Mouse (Mus musculus): Measurements from ENCODE around the gene Olfr1310. TPM values are rescaled to one million over a fixed set of nuclear protein-coding genes. Genes with fewer than 3 reads are reported as not detected.
"Not testable (repeated sequence)": the region's sequence is repeated elsewhere in the genome, so short reads cannot be mapped to it uniquely, and the experiment has no call there.

The Olfr1310 gene
- not detected in 2 replicates for polyA plus RNA-seq (2015; fragmentation: Nextera tagmentation; extraction: Ambion mirVana)

DNA sequence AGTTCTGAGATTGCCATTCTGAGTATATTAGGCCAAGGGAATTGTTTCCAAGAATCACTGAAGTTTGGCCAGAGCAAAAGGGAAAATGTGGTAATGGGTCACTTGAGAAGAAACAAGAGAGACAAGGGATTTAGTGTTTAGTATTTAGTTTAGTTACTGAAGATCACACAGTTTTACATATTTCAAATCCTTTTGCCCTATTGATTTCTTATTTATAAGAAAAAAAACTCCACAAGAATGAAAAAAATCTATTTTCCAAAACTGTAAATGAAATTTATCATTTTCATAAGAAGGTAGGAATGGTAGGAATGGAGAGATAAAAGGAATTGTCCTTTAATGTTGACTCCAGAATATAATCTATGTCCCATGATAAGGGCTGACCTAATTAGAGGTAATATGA lies at the start of gene Olfr1310:
Olfr1310 (minus strand) TSS at position 101 of the 400 bp plus-strand sequence.
- Histone ChIP-seq H3K4me2 (ENCODE audit: low read depth, low read length) (no peak within 1 kb of the TSS), H3K27me3 (replicated peaks; ENCODE audit: control insufficient read depth, insufficient read depth, low read length) (no peaks in the 10 kb centered on the region), H3K4me3 (ENCODE audit: low read length) (no peak within 1 kb of the TSS), H3K4me1 (ENCODE audit: control insufficient read depth, insufficient read depth, low read length) (no peaks in the 10 kb centered on the region), H3K27ac (ENCODE audit: low read length) (no peak within 1 kb of the TSS), H3K9ac (ENCODE audit: low read depth, low read length) (no peak within 1 kb of the TSS), H3K9me3 (ENCODE audit: control insufficient read depth, low read length) (no peaks in the 10 kb centered on the region), H3K36me3 (ENCODE audit: control insufficient read depth, insufficient read depth, low read length) (no peaks in the 10 kb centered on the region)
- ATAC-seq, result no peak

DNA sequence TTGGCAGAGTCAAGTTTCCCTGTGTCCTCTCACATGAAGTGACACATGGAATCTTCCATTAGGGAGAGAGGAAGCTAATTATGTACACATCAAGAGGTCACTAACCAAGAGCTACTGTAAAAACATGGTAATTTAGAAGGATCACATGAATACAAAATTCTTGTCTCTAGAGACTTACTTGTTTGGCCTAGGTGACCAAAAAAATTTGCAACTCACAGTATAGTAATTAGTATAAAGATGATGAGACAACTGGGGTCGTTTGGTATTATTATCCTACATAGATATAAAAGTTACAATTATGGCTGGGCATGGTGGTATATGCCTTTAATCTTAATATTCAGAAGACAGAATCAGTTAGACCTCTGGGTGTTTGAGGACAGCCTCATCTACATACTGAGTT lies 37.6 kb upstream of the Olfr1310 start, which contains the start of gene Olfr1312:
Olfr1312 (minus strand) TSS at position 101 of the 400 bp plus-strand sequence.
- Histone ChIP-seq H3K4me1 (ENCODE audit: control insufficient read depth, insufficient read depth, low read length) (no peaks in the 10 kb centered on the region), H3K9me3 (ENCODE audit: control insufficient read depth, low read length) (no peaks in the 10 kb centered on the region), H3K4me3 (ENCODE audit: low read length) (no peak within 1 kb of the TSS), H3K27me3 (replicated peaks; ENCODE audit: control insufficient read depth, insufficient read depth, low read length) (no peaks in the 10 kb centered on the region), H3K4me2 (ENCODE audit: low read depth, low read length) (no peak within 1 kb of the TSS), H3K27ac (ENCODE audit: low read length) (no peak within 1 kb of the TSS), H3K36me3 (ENCODE audit: control insufficient read depth, insufficient read depth, low read length) (no peaks in the 10 kb centered on the region), H3K9ac (ENCODE audit: low read depth, low read length) (no peak within 1 kb of the TSS)
- no peak for ATAC-seq
- WGBS, result 30% methylated on average over 1 of the region's 1 CpGs

DNA sequence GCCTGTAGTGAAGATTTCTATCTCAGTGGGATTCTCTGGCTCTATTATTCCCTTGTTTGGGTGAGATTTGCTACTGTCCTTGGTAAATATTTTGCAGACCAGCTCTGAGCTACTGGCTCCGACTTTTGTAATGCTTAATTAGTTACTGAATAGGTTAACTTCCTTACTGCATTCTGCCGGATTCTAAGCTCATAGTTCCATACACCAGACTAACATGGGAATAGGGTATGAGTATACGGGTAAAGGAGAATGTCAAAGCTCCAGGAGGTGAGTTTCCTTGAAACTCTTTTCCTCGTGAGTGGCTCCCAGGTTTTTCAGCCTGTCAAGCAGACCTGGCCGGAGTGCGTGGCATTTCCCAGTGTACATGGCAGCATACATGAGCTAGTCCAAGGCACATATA lies 14.5 kb upstream of the Olfr1310 start:
- not testable (repeated sequence) for H3K27ac ChIP-seq (ENCODE audit: low read length); ATAC-seq; H3K4me3 ChIP-seq (ENCODE audit: low read length); H3K9ac ChIP-seq (ENCODE audit: low read depth, low read length); H3K9me3 ChIP-seq (ENCODE audit: control insufficient read depth, low read length); H3K36me3 ChIP-seq (ENCODE audit: control insufficient read depth, insufficient read depth, low read length); H3K4me2 ChIP-seq (ENCODE audit: low read depth, low read length); H3K4me1 ChIP-seq (ENCODE audit: control insufficient read depth, insufficient read depth, low read length); H3K27me3 ChIP-seq (replicated peaks; ENCODE audit: control insufficient read depth, insufficient read depth, low read length)
- 41% methylated on average over 6 of the region's 6 CpGs for WGBS

DNA sequence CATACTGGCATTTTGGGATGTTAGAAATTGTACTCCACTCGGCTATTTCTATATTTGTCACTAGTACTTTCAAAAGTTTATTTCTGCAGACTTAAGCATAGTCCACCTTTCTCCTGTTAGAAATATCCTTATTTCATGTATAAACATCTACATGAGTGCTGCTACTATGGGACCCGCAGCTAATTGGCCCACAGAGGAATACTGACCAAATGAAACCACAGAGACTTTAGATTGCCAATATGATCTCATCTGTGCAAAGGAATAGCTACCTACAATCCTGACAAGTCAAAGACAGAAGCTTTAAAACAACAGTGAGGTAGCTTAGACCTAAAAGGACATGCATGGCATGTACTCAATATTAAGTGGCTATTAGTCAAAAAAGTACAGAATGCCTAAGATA lies 11.8 kb upstream of the Olfr1310 start, which contains the start of gene Olfr1311:
Olfr1311 (minus strand) TSS at position 101 of the 400 bp plus-strand sequence.
- H3K36me3 ChIP-seq (ENCODE audit: control insufficient read depth, insufficient read depth, low read length), result no peaks in the 10 kb centered on the region
- no peak for ATAC-seq
- no peaks in the 10 kb centered on the region for H3K4me1 ChIP-seq (ENCODE audit: control insufficient read depth, insufficient read depth, low read length)
- 90% methylated on average over 2 of the region's 2 CpGs for WGBS
- H3K9me3 ChIP-seq (ENCODE audit: control insufficient read depth, low read length), result no peaks in the 10 kb centered on the region
- no peaks in the 10 kb centered on the region for H3K27me3 ChIP-seq (replicated peaks; ENCODE audit: control insufficient read depth, insufficient read depth, low read length)
- H3K4me2 ChIP-seq (ENCODE audit: low read depth, low read length), result no peak within 1 kb of the TSS
- H3K4me3 ChIP-seq (ENCODE audit: low read length), result no peak within 1 kb of the TSS
- no peak within 1 kb of the TSS for H3K9ac ChIP-seq (ENCODE audit: low read depth, low read length)
- no peak within 1 kb of the TSS for H3K27ac ChIP-seq (ENCODE audit: low read length)

DNA sequence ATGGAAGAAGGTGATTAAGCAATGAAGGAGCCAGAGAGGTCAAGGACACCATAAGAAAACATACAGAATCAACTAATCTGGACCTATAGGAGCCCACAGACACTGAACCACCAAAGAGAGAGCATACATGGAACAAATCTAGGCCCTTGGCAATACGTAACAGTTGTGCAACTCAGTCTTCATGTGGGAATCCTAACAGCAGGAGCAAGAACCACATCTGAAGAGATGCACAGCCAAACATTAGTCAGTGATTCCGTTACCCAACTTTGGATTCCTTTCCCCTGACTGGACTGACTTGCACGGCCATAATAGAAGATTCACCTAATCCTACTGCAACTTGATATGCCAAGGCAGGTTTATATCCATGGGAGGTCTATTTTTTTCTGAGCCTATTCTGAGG lies 2.4 kb upstream of the Olfr1310 start:
- H3K4me1 ChIP-seq (ENCODE audit: control insufficient read depth, insufficient read depth, low read length), result no peaks in the 10 kb centered on the region
- H3K4me3 ChIP-seq (ENCODE audit: low read length), result no peak overlapping the region
- no peak overlapping the region for H3K27ac ChIP-seq (ENCODE audit: low read length)
- H3K36me3 ChIP-seq (ENCODE audit: control insufficient read depth, insufficient read depth, low read length), result no peaks in the 10 kb centered on the region
- no peaks in the 10 kb centered on the region for H3K9me3 ChIP-seq (ENCODE audit: control insufficient read depth, low read length)
- H3K4me2 ChIP-seq (ENCODE audit: low read depth, low read length), result no peak overlapping the region
- 83% methylated on average over 3 of the region's 3 CpGs for WGBS
- no peaks in the 10 kb centered on the region for H3K27me3 ChIP-seq (replicated peaks; ENCODE audit: control insufficient read depth, insufficient read depth, low read length)
- H3K9ac ChIP-seq (ENCODE audit: low read depth, low read length), result no peak overlapping the region
- no peak for ATAC-seq

DNA sequence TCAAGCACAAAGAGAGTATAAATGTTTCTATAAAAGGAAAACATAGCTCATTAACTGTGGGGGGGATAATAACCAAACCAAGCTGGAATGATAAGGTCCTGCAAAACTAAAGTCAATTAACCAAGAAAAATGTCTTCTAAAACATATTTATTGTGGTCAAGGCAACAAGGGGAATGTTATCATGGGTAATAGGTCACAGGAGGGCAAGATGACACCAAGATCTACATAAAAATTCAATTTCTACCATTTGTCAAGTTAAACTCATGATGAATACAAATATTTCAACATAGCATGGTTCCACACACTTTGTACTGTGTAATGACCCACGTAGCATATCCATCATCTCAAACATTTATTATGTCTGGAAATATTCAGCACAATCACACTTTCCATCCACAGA lies 22.3 kb downstream of the Olfr1310 start, which contains the start of gene Olfr1309:
Olfr1309 (minus strand) TSS at position 101 of the 400 bp plus-strand sequence.
- no peak within 1 kb of the TSS for H3K4me2 ChIP-seq (ENCODE audit: low read depth, low read length)
- no peaks in the 10 kb centered on the region for H3K4me1 ChIP-seq (ENCODE audit: control insufficient read depth, insufficient read depth, low read length)
- H3K9me3 ChIP-seq (ENCODE audit: control insufficient read depth, low read length), result no peaks in the 10 kb centered on the region
- H3K4me3 ChIP-seq (ENCODE audit: low read length), result no peak within 1 kb of the TSS
- H3K27ac ChIP-seq (ENCODE audit: low read length), result no peak within 1 kb of the TSS
- WGBS, result 53% methylated on average over 1 of the region's 1 CpGs
- H3K27me3 ChIP-seq (replicated peaks; ENCODE audit: control insufficient read depth, insufficient read depth, low read length), result no peaks in the 10 kb centered on the region
- H3K9ac ChIP-seq (ENCODE audit: low read depth, low read length), result no peak within 1 kb of the TSS
- H3K36me3 ChIP-seq (ENCODE audit: control insufficient read depth, insufficient read depth, low read length), result no peaks in the 10 kb centered on the region
- ATAC-seq, result no peak

DNA sequence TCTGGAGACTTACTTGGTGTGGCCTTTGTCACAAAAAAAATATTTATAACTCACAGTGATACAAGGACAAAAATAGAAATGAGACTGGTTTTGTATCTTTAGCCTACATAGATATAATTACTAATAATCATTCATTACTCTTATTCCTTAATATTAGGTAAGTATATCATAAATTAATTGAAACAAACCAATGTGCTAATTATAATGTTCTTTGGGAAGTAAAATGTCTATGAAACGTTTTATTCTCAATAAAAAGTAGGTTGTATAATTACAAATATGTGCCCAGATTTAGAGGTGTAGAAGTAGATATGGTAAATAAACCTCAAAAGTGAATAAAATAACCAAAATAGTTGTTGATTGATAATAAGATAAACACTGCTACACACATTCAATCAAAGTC lies 47.7 kb downstream of the Olfr1310 start, which contains the start of gene Olfr1308:
Olfr1308 (minus strand) TSS at position 101 of the 400 bp plus-strand sequence.
- no peak for ATAC-seq
- Histone ChIP-seq H3K9me3 (ENCODE audit: control insufficient read depth, low read length) (no peaks in the 10 kb centered on the region), H3K27ac (ENCODE audit: low read length) (no peak within 1 kb of the TSS), H3K4me1 (ENCODE audit: control insufficient read depth, insufficient read depth, low read length) (no peaks in the 10 kb centered on the region), H3K4me3 (ENCODE audit: low read length) (no peak within 1 kb of the TSS), H3K4me2 (ENCODE audit: low read depth, low read length) (no peak within 1 kb of the TSS), H3K36me3 (ENCODE audit: control insufficient read depth, insufficient read depth, low read length) (no peaks in the 10 kb centered on the region), H3K9ac (ENCODE audit: low read depth, low read length) (no peak within 1 kb of the TSS), H3K27me3 (replicated peaks; ENCODE audit: control insufficient read depth, insufficient read depth, low read length) (no peaks in the 10 kb centered on the region)
- 47% methylated on average over 1 of the region's 1 CpGs for WGBS

Other genes with a start within 250 kb of the Olfr1310 start
- gene Olfr1302, start 235.3 kb downstream of the Olfr1310 start, polyA plus RNA-seq (2015; fragmentation: Nextera tagmentation; extraction: Ambion mirVana), result not detected in 2 replicates
- not detected in 2 replicates for gene Olfr1303, start 192.4 kb downstream of the Olfr1310 start, polyA plus RNA-seq (2015; fragmentation: Nextera tagmentation; extraction: Ambion mirVana)
- gene Olfr1305, start 135.6 kb downstream of the Olfr1310 start, polyA plus RNA-seq (2015; fragmentation: Nextera tagmentation; extraction: Ambion mirVana), result not detected in 2 replicates
- gene Olfr1306, start 96.4 kb downstream of the Olfr1310 start, polyA plus RNA-seq (2015; fragmentation: Nextera tagmentation; extraction: Ambion mirVana), result not detected in 2 replicates
- not detected in 2 replicates for gene Olfr1307, start 63.3 kb downstream of the Olfr1310 start, polyA plus RNA-seq (2015; fragmentation: Nextera tagmentation; extraction: Ambion mirVana)
- gene Olfr1308, start 47.8 kb downstream of the Olfr1310 start, polyA plus RNA-seq (2015; fragmentation: Nextera tagmentation; extraction: Ambion mirVana), result not detected in 2 replicates
- not detected in 2 replicates for gene Olfr1309, start 22.4 kb downstream of the Olfr1310 start, polyA plus RNA-seq (2015; fragmentation: Nextera tagmentation; extraction: Ambion mirVana)
- not detected in 2 replicates for gene Olfr1311, start 11.7 kb upstream of the Olfr1310 start, polyA plus RNA-seq (2015; fragmentation: Nextera tagmentation; extraction: Ambion mirVana)
- gene Olfr1312, start 37.5 kb upstream of the Olfr1310 start, polyA plus RNA-seq (2015; fragmentation: Nextera tagmentation; extraction: Ambion mirVana), result not detected in 2 replicates
- gene Olfr1313, start 65.1 kb upstream of the Olfr1310 start, polyA plus RNA-seq (2015; fragmentation: Nextera tagmentation; extraction: Ambion mirVana), result not detected in 2 replicates
- gene Olfr1314, start 84.1 kb upstream of the Olfr1310 start, polyA plus RNA-seq (2015; fragmentation: Nextera tagmentation; extraction: Ambion mirVana), result not detected in 2 replicates
- gene Olfr1315-ps1, start 102.7 kb upstream of the Olfr1310 start, polyA plus RNA-seq (2015; fragmentation: Nextera tagmentation; extraction: Ambion mirVana), result not detected in 2 replicates
- gene Olfr1316, start 122.3 kb upstream of the Olfr1310 start, polyA plus RNA-seq (2015; fragmentation: Nextera tagmentation; extraction: Ambion mirVana), result not detected in 2 replicates
- gene Olfr1317, start 127.6 kb upstream of the Olfr1310 start, polyA plus RNA-seq (2015; fragmentation: Nextera tagmentation; extraction: Ambion mirVana), result not detected in 2 replicates
- not detected in 2 replicates for gene Olfr1318, start 141.5 kb upstream of the Olfr1310 start, polyA plus RNA-seq (2015; fragmentation: Nextera tagmentation; extraction: Ambion mirVana)
- 19.9 and 22.6 TPM in 2 replicates for gene Lpcat4, start 226.8 kb upstream of the Olfr1310 start, polyA plus RNA-seq (2015; fragmentation: Nextera tagmentation; extraction: Ambion mirVana)
- gene Nutm1, start 246.6 kb upstream of the Olfr1310 start, polyA plus RNA-seq (2015; fragmentation: Nextera tagmentation; extraction: Ambion mirVana), result 0.04 TPM in 1 of 2 replicates, not detected in the other
- gene Nop10, start 249.2 kb upstream of the Olfr1310 start, polyA plus RNA-seq (2015; fragmentation: Nextera tagmentation; extraction: Ambion mirVana), result 214 and 238 TPM in 2 replicates